Mouse (Mus musculus): ENCODE results near the gene Krt4. TPM values are rescaled to one million over a fixed set of nuclear protein-coding genes. Genes with fewer than 3 reads are reported as not detected.

Gene Krt4
- total RNA-seq, 1 experiment, result 0.13 TPM

DNA sequence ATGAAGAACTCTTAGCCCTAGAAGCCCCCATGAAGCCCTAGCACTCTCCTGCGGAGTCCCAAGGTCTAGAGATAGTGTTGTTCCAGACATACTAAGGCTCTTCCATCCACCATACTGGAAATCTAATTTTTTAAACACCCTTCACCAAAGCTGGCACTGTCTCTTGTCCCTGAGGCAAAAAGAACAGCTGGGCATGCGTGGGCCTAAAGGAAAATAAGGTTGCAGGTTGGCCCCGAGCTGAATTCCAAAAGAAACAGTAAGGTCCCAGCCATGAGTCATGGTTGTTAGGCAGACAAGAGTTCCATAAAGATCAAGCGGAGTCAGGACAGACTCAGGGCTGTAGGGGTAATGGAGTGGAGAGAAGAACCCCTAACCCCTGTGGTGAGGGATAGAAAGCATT, 51.3 kb downstream of the Krt4 start:
- TF ChIP-seq ZNF384 (IDR thresholded peaks at IDR 0.05; ENCODE audit: low read depth, low read length), result no peak
- in situ Hi-C loops (cut with MboI; ENCODE audit: low sequenced_read_pairs in 2 of 2, unreplicated experiment in 2 of 2), result no loop called here

DNA sequence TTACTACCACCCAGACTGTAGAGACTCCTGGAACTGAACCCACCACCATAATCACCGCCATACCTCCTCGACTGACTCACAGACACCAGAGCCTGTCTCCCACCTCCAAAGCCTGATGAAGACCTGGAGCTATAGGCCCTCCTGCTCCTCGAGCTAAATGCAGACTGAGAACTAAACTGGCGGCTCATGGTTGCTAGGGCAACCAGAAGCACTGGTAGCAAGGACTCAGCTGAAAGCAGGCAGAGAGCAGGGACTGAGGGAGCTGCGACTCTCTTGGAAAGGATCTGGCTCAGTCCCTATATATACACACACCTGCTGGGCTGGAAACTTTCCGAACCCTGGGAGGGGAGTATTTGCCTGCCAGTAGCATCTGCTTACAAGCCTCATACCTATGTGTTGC, 55.1 kb downstream of the Krt4 start, which contains the start of gene Krt77:
Gene Krt77 (minus strand): TSS at position 275 of the 400 bp plus-strand sequence.
- no peak within 1 kb of the TSS for H3K4me3 ChIP-seq (ENCODE audit: insufficient read depth in 1 of 2, low read depth in 1 of 2, low read length in 2 of 2, poor library complexity in 1 of 2, severe bottlenecking in 1 of 2)
- H3K4me1 ChIP-seq (ENCODE audit: control insufficient read depth in 2 of 2, insufficient read depth in 2 of 2, low read length in 2 of 2, poor library complexity in 1 of 2), result no peaks in the 10 kb centered on the region
- H3K9ac ChIP-seq (ENCODE audit: insufficient read depth, low read depth, low read length, poor library complexity, severe bottlenecking), result no peak within 1 kb of the TSS
- H3K36me3 ChIP-seq (ENCODE audit: control insufficient read depth, insufficient read depth, low read length, poor library complexity, severe bottlenecking), result no peaks in the 10 kb centered on the region
- in situ Hi-C loops (cut with MboI; ENCODE audit: low sequenced_read_pairs in 2 of 2, unreplicated experiment in 2 of 2), result no loop called here
- DNase-seq (ENCODE audit: low read depth, low spot score), result no peak
- H3K27ac ChIP-seq (ENCODE audit: insufficient read depth, low read depth, low read length, poor library complexity, severe bottlenecking), result no peak within 1 kb of the TSS
- TF ChIP-seq MAFK (IDR thresholded peaks at IDR 0.05; ENCODE audit: insufficient read depth, low read depth, low read length) (no peak), CHD2 (IDR thresholded peaks at IDR 0.05; ENCODE audit: low read depth, low read length) (no peak), ZC3H11A (IDR thresholded peaks at IDR 0.05; ENCODE audit: borderline replicate concordance, low read depth, low read length) (no peak)
- no peaks in the 10 kb centered on the region for H3K9me3 ChIP-seq (ENCODE audit: control insufficient read depth, insufficient read depth, low read depth, low read length)

More for the DNA sequence above, 51.3 kb downstream of the Krt4 start:
- H3K4me3 ChIP-seq (ENCODE audit: insufficient read depth in 1 of 2, low read depth in 1 of 2, low read length in 2 of 2, poor library complexity in 1 of 2, severe bottlenecking in 1 of 2), result no peak overlapping the region
- no peak for DNase-seq (ENCODE audit: low read depth, low spot score)
- H3K4me1 ChIP-seq (ENCODE audit: control insufficient read depth in 2 of 2, insufficient read depth in 2 of 2, low read length in 2 of 2, poor library complexity in 1 of 2), result no peaks in the 10 kb centered on the region
- H3K36me3 ChIP-seq (ENCODE audit: control insufficient read depth, insufficient read depth, low read length, poor library complexity, severe bottlenecking), result no peaks in the 10 kb centered on the region
- no peaks in the 10 kb centered on the region for H3K9me3 ChIP-seq (ENCODE audit: control insufficient read depth, insufficient read depth, low read depth, low read length)
- H3K9ac ChIP-seq (ENCODE audit: insufficient read depth, low read depth, low read length, poor library complexity, severe bottlenecking), result no peak overlapping the region
- H3K27ac ChIP-seq (ENCODE audit: insufficient read depth, low read depth, low read length, poor library complexity, severe bottlenecking), result no peak overlapping the region

Other genes starting within 250 kb of the Krt4 start
- gene Krt6b, start 244.4 kb downstream of the Krt4 start, total RNA-seq (2012; rRNA removed), result not detected in 2 replicates
- gene Krt6a, start 230.4 kb downstream of the Krt4 start, total RNA-seq (2012; rRNA removed), result 0.22 TPM in 1 of 2 replicates, not detected in the other
- gene Krt5, start 211.8 kb downstream of the Krt4 start, total RNA-seq (2012; rRNA removed), result 0.11 and 0.31 TPM in 2 replicates
- 0.16 TPM in 1 of 2 replicates, not detected in the other for gene Krt71, start 181.6 kb downstream of the Krt4 start, total RNA-seq (2012; rRNA removed)
- gene Krt72, start 138.3 kb downstream of the Krt4 start, total RNA-seq (2012; rRNA removed), result 0.11 TPM in 1 of 2 replicates, not detected in the other
- not detected in 2 replicates for gene Krt73, start 122.4 kb downstream of the Krt4 start, total RNA-seq (2012; rRNA removed)
- gene Krt2, start 106.6 kb downstream of the Krt4 start, total RNA-seq (2012; rRNA removed), result not detected in 2 replicates
- 0.09 TPM in 1 of 2 replicates, not detected in the other for gene Krt1, start 73.9 kb downstream of the Krt4 start, total RNA-seq (2012; rRNA removed)
- not detected in 2 replicates for gene Krt77, start 55.0 kb downstream of the Krt4 start, total RNA-seq (2012; rRNA removed)
- gene Krt76, start 31.8 kb downstream of the Krt4 start, total RNA-seq (2012; rRNA removed), result 0.09 TPM in 1 of 2 replicates, not detected in the other
- gene Krt79, start 15.6 kb upstream of the Krt4 start, total RNA-seq (2012; rRNA removed), result 0.74 and 2.0 TPM in 2 replicates
- 0.09 TPM in 1 of 2 replicates, not detected in the other for gene Krt78, start 29.6 kb upstream of the Krt4 start, total RNA-seq (2012; rRNA removed)
- 346 and 451 TPM in 2 replicates for gene Krt8, start 79.7 kb upstream of the Krt4 start, total RNA-seq (2012; rRNA removed)
- gene Krt18, start 103.4 kb upstream of the Krt4 start, total RNA-seq (2012; rRNA removed), result 266 and 382 TPM in 2 replicates
- gene Eif4b, start 149.0 kb upstream of the Krt4 start, total RNA-seq (2012; rRNA removed), result 361 and 417 TPM in 2 replicates
- 4.5 and 4.9 TPM in 2 replicates for gene Tns2, start 175.7 kb upstream of the Krt4 start, total RNA-seq (2012; rRNA removed)
- 22.7 and 34.8 TPM in 2 replicates for gene Spryd3, start 211.5 kb upstream of the Krt4 start, total RNA-seq (2012; rRNA removed)
- gene Igfbp6, start 219.6 kb upstream of the Krt4 start, total RNA-seq (2012; rRNA removed), result 4.2 and 7.5 TPM in 2 replicates
- gene Soat2, start 225.8 kb upstream of the Krt4 start, total RNA-seq (2012; rRNA removed), result 5.3 and 9.5 TPM in 2 replicates